In the genomic region with DNA sequence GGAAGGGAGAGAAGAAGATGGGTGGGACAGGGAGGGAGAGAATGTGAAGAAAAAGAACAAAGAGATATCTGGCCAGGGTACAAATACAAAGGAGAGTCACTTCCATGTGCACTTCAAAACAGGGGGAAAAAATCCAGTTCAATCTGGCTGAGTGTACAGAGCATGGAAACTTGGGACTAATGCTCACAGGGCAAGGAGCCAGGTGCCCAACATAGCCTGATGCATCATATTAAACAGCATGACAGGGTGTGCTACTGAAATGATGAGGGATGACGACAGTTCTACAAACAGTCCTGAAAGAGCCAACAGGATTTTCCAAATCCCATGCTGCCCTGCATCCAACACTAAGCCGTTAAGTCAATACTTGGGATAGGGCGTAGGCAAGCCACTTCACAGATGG, we compare ENCODE assay signal across 15 mouse cellular contexts. TPM values are rescaled to one million over a fixed set of nuclear protein-coding genes. Genes with fewer than 3 reads are reported as not detected.
DNase-seq lines count a peak whose midpoint lies in the region; ATAC-seq and TF ChIP-seq lines count a peak whose summit lies in the region.
"Had no signal": no experiment of that assay in that cellular context is flagged by ENCODE, and none has a peak within 500 bp of the region (broad histone marks: within the 10 kb centered on the region; RNA-seq: fewer than 3 reads in every experiment).

No protein-coding gene starts in this region.

- no peak for TF ChIP-seq CTCF in cerebellum, adult 2 months (IDR thresholded peaks at IDR 0.05; ENCODE audit: borderline replicate concordance, insufficient read depth, low read depth, low read length)

- H3K27me3 ChIP-seq in cerebellum, adult 2 months (ENCODE audit: control insufficient read depth, insufficient read depth, low read length) = no peaks in the 10 kb centered on the region
- no peaks in the 10 kb centered on the region for H3K27me3 ChIP-seq in hindbrain, embryonic 16.5 days (replicated peaks; ENCODE audit: control insufficient read depth, insufficient read depth, low read length)
- no peaks in the 10 kb centered on the region for H3K27me3 ChIP-seq in hindbrain, embryonic 12.5 days
- no peaks in the 10 kb centered on the region for H3K27me3 ChIP-seq in forebrain, embryonic 15.5 days
- H3K27me3 ChIP-seq: forebrain, embryonic 12.5 days; hindbrain, embryonic 13.5 days; neural tube, embryonic 12.5 days had no signal

- no peak for TF ChIP-seq POLR2A in cerebellum, adult 2 months (IDR thresholded peaks at IDR 0.05; ENCODE audit: borderline replicate concordance, insufficient read depth, low read length)

- no peaks in the 10 kb centered on the region for H3K36me3 ChIP-seq in hindbrain, embryonic 16.5 days (ENCODE audit: control insufficient read depth, insufficient read depth, low read length)
- H3K36me3 ChIP-seq in hindbrain, embryonic 12.5 days = 0 out of 2 replicates have a peak, but pooled peaks cover 6% of the 10 kb centered on the region
- no peaks in the 10 kb centered on the region; the same call in 1 of the 2 replicates for H3K36me3 ChIP-seq in forebrain, embryonic 15.5 days
- H3K36me3 ChIP-seq: forebrain, embryonic 12.5 days; neural tube, embryonic 12.5 days had no signal

- DNase-seq in cerebellum, adult 2 months = peak; percentile 49 to 73
- no peak for DNase-seq in cerebellum, adult 9-11 months
- DNase-seq in NIH3T3 (ENCODE audit: low read depth) = peak; percentile 59
- DNase-seq in gastrocnemius, postnatal 25 days = peak; percentile 35
- no peak for DNase-seq in right cerebral cortex, adult 2 months (ENCODE audit: low spot score in 2 of 2)
- DNase-seq: kidney, postnatal 14 days; lung, embryonic 14.5 days; right cerebral cortex, postnatal 25 days had no signal

- peak; percentile 38; the same call in 1 of the 2 replicates for ATAC-seq in hindbrain, embryonic 16.5 days
- ATAC-seq in hindbrain, embryonic 12.5 days (ENCODE audit: low FRiP score) = no peak
- no peak for ATAC-seq in forebrain, embryonic 15.5 days (replicated peaks)
- ATAC-seq: intestine, postnatal 0 days had no signal

- no peak overlapping the region for H3K4me2 ChIP-seq in hindbrain, embryonic 16.5 days (ENCODE audit: low read length)
- H3K4me2 ChIP-seq in hindbrain, embryonic 12.5 days (replicated peaks) = no peak overlapping the region
- no peak overlapping the region for H3K4me2 ChIP-seq in forebrain, embryonic 15.5 days (replicated peaks)
- H3K4me2 ChIP-seq: forebrain, embryonic 12.5 days; hindbrain, embryonic 13.5 days; lung, embryonic 14.5 days; neural tube, embryonic 12.5 days had no signal

- WGBS in cerebellum, adult 2 months = 34% methylated on average over 3 of the region's 3 CpGs
- WGBS in hindbrain, embryonic 16.5 days = 74% methylated on average over 3 of the region's 3 CpGs
- 88% methylated on average over 3 of the region's 3 CpGs for WGBS in hindbrain, embryonic 12.5 days
- WGBS in forebrain, embryonic 15.5 days = 76% methylated on average over 3 of the region's 3 CpGs

- no peak overlapping the region for H3K4me3 ChIP-seq in cerebellum, adult 2 months (replicated peaks; ENCODE audit: insufficient read depth, low read depth, low read length)
- H3K4me3 ChIP-seq in hindbrain, embryonic 16.5 days (ENCODE audit: low read length) = no peak overlapping the region
- no peak overlapping the region for H3K4me3 ChIP-seq in hindbrain, embryonic 12.5 days
- H3K4me3 ChIP-seq in forebrain, embryonic 15.5 days = no peak overlapping the region
- H3K4me3 ChIP-seq: forebrain, embryonic 12.5 days; hindbrain, embryonic 13.5 days; neural tube, embryonic 12.5 days had no signal

- H3K27ac ChIP-seq in cerebellum, adult 2 months (ENCODE audit: insufficient read depth, low read length) = no peak overlapping the region
- H3K27ac ChIP-seq in hindbrain, embryonic 16.5 days (ENCODE audit: low read depth, low read length) = no peak overlapping the region
- no peak overlapping the region for H3K27ac ChIP-seq in hindbrain, embryonic 12.5 days
- no peak overlapping the region for H3K27ac ChIP-seq in forebrain, embryonic 15.5 days (replicated peaks)
- H3K27ac ChIP-seq: forebrain, embryonic 12.5 days; hindbrain, embryonic 13.5 days; neural tube, embryonic 12.5 days had no signal

- no peaks in the 10 kb centered on the region for H3K9me3 ChIP-seq in hindbrain, embryonic 16.5 days (ENCODE audit: control insufficient read depth, low read length)
- H3K9me3 ChIP-seq in hindbrain, embryonic 12.5 days (replicated peaks) = no peaks in the 10 kb centered on the region
- H3K9me3 ChIP-seq in forebrain, embryonic 15.5 days = no peaks in the 10 kb centered on the region
- H3K9me3 ChIP-seq: forebrain, embryonic 12.5 days; hindbrain, embryonic 13.5 days; neural tube, embryonic 12.5 days had no signal

- no peak overlapping the region for H3K9ac ChIP-seq in hindbrain, embryonic 16.5 days (ENCODE audit: low read depth, low read length)
- H3K9ac ChIP-seq in hindbrain, embryonic 12.5 days = no peak overlapping the region
- no peak overlapping the region for H3K9ac ChIP-seq in forebrain, embryonic 15.5 days (replicated peaks)
- H3K9ac ChIP-seq: forebrain, embryonic 12.5 days; hindbrain, embryonic 13.5 days; lung, embryonic 14.5 days; neural tube, embryonic 12.5 days had no signal

- H3K4me1 ChIP-seq in cerebellum, adult 2 months (ENCODE audit: control insufficient read depth, insufficient read depth, low read length) = peaks cover 3% of the 10 kb centered on the region; the same call in 1 of the 2 replicates
- H3K4me1 ChIP-seq in hindbrain, embryonic 16.5 days (ENCODE audit: control insufficient read depth, insufficient read depth, low read depth, low read length) = peaks cover 12% of the 10 kb centered on the region
- H3K4me1 ChIP-seq in hindbrain, embryonic 12.5 days = peaks cover 9% of the 10 kb centered on the region
- H3K4me1 ChIP-seq in forebrain, embryonic 15.5 days = peaks cover 15% of the 10 kb centered on the region

RNA-seq across cellular contexts. Expression of a gene that starts 5.8 kb away (rescaled TPM):
- 22.2 and 23.8 TPM in 2 replicates for polyA plus RNA-seq in cerebellum, adult 2 months (2012; rRNA removed)
- 12.8 and 13.4 TPM in 2 replicates for polyA plus RNA-seq in hindbrain, embryonic 16.5 days (2015; fragmentation: Nextera tagmentation; extraction: Ambion mirVana)
- polyA plus RNA-seq in hindbrain, embryonic 12.5 days (2016; fragmentation: Nextera tagmentation; extraction: Ambion mirVana) = 12.7 and 13.2 TPM in 2 replicates
- 100 to 1,000 TPM; 193 to 200 TPM for total RNA-seq in gastrocnemius, postnatal 25 days (2021)
- polyA plus RNA-seq in forebrain, embryonic 15.5 days (2015; fragmentation: Nextera tagmentation; extraction: Ambion mirVana) = 16.4 and 16.6 TPM in 2 replicates

RNA-seq across cellular contexts. Expression of a gene that starts 12.4 kb away (rescaled TPM):
- 2.7 and 3.5 TPM in 2 replicates for polyA plus RNA-seq in cerebellum, adult 2 months (2012; rRNA removed)
- 12.3 and 13.2 TPM in 2 replicates for polyA plus RNA-seq in hindbrain, embryonic 16.5 days (2015; fragmentation: Nextera tagmentation; extraction: Ambion mirVana)
- polyA plus RNA-seq in hindbrain, embryonic 12.5 days (2016; fragmentation: Nextera tagmentation; extraction: Ambion mirVana) = 26.6 and 30.8 TPM in 2 replicates
- 1 to 10 TPM; 6.5 to 8.7 TPM for total RNA-seq in gastrocnemius, postnatal 25 days (2021)
- 26.8 and 30.3 TPM in 2 replicates for polyA plus RNA-seq in forebrain, embryonic 15.5 days (2015; fragmentation: Nextera tagmentation; extraction: Ambion mirVana)

Comparison
In these comparisons a context has a peak if more than half of its experiments do, and no peak if none do; other contexts are left out.
1. DNase-seq: peak in cerebellum, adult 2 months (2 of 2), NIH3T3 (single experiment) and gastrocnemius, postnatal 25 days (single experiment); none in cerebellum, adult 9-11 months (single experiment) and right cerebral cortex, adult 2 months (0 of 2).